Mouse (Mus musculus): ENCODE measurements around the gene Pip5k1a.
A peak's percentile ranks its signal among the peaks of the same experiment; 100 is the strongest.
"Not testable (repeated sequence)": the region's sequence is repeated elsewhere in the genome, so short reads cannot be mapped to it uniquely, and the experiment has no call there.

Pip5k1a gene

GRCm38 (mm10) chr3:95106338-95107117 lies at the start of gene Pip5k1a:
Gene Pip5k1a (minus strand): TSS chr3:95106930.
- peak; percentile 94 to 97 for DNase-seq

DNA sequence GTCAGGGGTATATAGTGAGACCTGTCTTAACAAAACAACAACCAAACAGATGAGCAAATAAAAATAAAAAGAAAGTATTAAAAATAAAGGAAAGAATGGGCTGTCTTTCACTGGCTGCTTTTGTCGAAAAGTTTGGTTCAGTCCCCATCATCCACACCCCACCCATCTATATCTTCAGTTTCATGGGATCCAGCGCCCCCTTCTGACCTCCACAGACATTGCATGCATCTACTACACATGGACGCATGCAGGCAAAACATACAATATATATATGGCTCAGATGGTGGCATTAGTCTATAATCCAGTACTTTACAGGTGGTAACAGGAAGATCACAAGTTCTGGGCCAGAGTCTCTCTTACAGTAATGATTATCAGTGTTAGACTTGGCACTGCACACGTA lies 47.1 kb upstream of the Pip5k1a start:
- peak; percentile 69 to 70 for DNase-seq

DNA sequence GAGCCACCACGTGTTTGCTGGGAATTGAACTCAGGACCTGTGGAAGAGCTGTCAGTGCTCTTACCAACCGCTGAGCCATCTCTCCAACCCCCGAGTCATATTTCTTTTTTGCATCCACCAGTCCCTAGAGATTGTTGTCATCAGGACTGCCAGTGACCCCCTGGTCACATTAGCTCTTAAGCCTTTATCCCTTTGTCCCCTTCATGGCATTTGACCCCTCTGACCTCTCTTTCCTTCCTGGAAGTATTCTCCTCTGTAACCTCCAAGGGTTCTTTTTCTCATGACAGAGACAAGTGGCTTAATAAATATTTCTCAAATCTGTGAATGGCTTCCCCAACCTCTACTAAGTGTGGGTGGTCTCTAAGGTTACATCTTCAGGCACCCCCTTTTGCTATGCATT lies 41.2 kb upstream of the Pip5k1a start:
- no peak for DNase-seq

GRCm38 (mm10) chr3:95142617-95143011 lies 35.9 kb upstream of the Pip5k1a start:
- DNase-seq: peak; percentile 86 to 88

DNA sequence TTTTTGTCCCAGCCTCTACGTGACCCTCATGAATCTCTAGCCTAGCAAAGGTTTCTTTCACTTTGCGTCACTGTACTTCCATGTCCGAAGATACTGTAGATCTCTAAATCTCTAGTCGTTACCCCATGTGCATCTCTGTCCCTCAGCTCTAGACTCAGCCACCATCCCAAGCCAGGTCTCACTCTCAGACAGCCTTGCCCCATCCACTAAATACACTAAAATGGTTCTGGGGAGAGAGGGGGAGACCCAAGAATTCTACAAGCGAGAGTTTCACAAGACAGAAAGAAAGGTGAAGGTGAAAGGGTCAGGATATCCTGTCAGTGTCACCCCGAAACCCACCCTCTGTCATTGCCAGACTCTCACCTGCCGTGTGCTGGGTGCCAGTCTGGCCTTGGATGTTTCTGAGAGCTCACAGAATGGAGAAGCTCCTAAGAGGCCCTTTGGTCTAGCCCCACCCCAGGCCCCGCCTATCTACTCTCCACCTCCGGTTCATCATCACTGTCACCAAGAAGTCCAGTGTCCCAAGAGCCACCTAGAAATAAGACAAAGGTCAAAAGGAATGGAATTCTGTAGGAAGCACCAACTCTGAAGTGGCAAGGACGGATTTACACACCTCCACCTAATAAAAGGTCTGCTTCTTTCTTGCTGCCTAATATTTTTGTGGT lies 35.4 kb upstream of the Pip5k1a start, which contains the start of gene Tnfaip8l2:
Tnfaip8l2 (minus strand) TSS at position 409 of the 665 bp plus-strand sequence.
- peak; percentile 65 to 75 for DNase-seq

- peak; percentile 78 to 86 for DNase-seq
Observed at GRCm38 (mm10) chr3:95141474-95141873, 34.7 kb upstream of the Pip5k1a start.

DNA sequence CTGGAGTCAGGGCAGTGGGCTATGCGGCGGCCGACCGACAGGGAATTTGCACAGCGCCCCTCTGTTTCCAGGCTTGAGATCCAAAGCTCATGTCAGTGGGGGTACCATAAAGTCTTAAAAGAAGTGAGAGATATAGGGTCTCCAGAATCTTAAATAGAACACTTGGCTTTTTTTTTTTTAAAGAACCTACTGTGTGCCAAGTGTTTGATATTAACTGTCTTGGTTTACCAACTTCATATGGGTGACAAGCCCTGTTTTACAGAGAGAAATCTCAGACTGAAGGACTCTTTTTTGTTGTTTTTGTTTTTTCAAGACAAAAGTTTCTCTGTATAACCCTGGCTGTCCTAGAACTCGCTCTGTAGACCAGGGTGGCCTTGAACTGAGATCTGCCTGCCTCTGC lies 34.1 kb upstream of the Pip5k1a start:
- DNase-seq: no peak

DNA sequence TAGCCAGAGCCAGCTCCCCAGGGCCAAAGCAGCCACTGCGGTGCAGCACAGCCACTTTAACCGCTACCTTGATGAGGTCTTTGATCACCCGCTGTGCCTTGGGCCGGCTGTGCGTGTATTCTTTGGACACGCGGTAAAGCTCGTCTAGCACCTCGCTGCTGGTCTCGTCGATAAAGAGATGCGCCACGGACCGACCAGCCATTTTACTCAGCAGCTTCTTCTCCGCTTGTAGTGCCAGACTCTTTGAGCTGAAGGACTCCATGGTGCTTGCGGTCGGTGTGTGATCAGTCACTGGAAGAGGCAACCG lies 33.5 kb upstream of the Pip5k1a start:
- DNase-seq: no peak

GRCm38 (mm10) chr3:95139586-95140288 lies 33.0 kb upstream of the Pip5k1a start:
- peak in 1 of 2 experiments; percentile 28 for DNase-seq

DNA sequence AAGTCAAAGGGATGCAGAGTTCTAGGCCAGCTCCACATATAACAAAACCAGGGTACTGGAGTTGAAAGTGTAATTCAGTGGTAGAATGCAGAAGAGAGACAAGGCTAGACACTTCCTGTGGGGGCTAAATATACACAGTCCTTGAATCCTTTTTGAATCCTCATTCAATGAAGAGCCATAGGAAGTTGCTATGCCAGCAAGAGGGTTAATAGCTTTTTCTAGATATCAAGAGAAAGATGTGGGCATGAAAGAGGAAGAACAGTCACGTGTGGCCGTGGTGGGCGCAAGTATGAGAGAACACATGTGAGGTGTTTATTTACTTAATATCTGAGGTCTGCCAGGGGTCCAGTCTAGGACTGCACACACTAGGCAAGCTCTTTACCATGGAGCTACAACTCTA lies 29.6 kb upstream of the Pip5k1a start:
- DNase-seq: no peak

GRCm38 (mm10) chr3:95135433-95136052 lies 28.8 kb upstream of the Pip5k1a start:
- DNase-seq: peak in 1 of 2 experiments; percentile 42

GRCm38 (mm10) chr3:95135023-95135422 lies 28.3 kb upstream of the Pip5k1a start:
- DNase-seq: peak in 1 of 2 experiments; percentile 45

DNA sequence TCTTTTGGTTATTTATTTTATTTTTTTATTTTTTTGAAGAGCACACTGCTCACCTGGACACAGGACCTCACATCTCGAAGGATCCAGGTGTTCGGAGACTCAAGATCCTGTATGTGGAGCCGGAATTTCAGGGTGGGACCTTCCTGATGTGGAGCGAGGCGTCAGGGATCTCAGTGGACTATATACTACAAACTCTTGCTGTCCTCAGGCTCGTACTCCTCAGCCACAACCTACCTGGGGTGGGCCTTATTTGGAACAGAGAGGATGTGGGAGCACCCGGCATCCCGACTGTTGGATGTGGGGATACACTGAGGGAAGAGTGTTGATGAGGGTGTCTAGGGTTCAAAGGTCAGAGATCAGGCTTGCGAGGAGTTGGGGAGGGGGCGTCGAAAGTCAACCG lies 27.4 kb upstream of the Pip5k1a start:
- DNase-seq: not testable (repeated sequence)

- peak; percentile 84 to 92 for DNase-seq
Observed at GRCm38 (mm10) chr3:95133680-95134101, 27.0 kb upstream of the Pip5k1a start, which contains the start of the genes Scnm1 and Lysmd1. Gene Scnm1 (minus strand): TSS chr3:95134011. Gene Lysmd1 (plus strand): TSS chr3:95134088.

GRCm38 (mm10) chr3:95133176-95133575 lies 26.4 kb upstream of the Pip5k1a start:
- no peak for DNase-seq

DNA sequence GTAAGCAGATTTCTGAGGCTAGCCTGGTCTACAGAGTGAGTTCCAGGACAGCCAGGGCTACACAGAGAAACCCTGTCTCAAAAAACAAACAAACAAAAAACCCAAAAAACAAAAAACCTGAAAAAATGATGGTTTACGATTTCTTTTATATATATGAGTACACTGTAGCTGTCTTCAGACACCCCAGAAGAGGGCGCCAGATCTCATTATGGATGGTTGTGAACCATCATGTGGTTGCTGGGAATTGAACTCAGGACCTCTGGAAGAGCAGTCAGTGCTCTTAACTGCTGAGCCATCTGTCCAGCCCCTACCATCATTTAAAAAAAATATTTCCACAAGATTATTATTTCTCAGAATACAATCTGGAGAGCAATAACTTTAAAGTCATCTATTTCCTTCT lies 25.7 kb upstream of the Pip5k1a start:
- not testable (repeated sequence) for DNase-seq

DNA sequence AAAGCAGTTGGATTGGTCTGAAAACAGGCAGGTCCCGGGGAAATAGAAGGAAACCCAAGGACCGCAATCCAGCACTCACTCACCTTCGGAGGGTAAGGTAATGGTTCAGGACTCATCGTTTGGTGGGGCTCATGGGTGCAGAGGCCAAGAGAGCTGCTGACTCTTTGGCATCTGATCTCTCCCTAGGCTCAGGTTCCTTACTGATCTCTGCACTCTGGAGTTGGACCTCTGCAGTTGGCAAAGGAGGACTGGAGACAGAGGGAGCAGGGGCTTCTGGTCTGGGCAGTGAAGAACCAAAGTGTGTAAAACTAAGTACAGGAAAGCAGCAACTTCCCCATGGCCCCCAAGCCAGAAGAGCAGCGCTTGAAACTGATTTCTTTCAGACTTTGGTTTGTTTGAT lies 23.4 kb upstream of the Pip5k1a start:
- DNase-seq: no peak

- no peak for DNase-seq
Observed at GRCm38 (mm10) chr3:95129226-95129651, 22.5 kb upstream of the Pip5k1a start.

- DNase-seq: no peak
Observed at GRCm38 (mm10) chr3:95124972-95125371, 18.2 kb upstream of the Pip5k1a start.

DNA sequence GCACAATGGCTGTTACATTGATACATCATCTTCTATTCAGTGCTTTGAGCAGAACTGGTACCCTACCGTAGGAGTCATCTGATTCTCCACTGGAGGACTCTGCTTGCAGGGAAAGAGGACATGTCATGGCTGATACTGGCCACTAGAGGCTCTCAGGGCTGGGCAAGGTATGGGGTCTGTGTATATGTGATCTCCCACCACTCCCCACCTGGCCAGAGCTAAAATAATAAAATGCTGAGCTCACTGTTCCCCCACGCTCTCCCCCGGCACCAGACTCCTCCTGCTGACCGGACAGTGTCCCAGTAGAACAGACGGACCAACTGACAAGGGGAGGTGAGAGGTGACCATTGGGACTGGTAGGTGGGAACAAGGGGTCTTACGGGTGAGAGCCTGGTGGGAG lies 17.5 kb upstream of the Pip5k1a start, which contains the start of gene Tmod4:
Tmod4 (plus strand) TSS at position 231 of the 400 bp plus-strand sequence.
- DNase-seq: peak in 1 of 2 experiments; percentile 31

GRCm38 (mm10) chr3:95121580-95121979 lies 14.8 kb upstream of the Pip5k1a start:
- no peak for DNase-seq

GRCm38 (mm10) chr3:95117751-95118150 lies 11.0 kb upstream of the Pip5k1a start:
- DNase-seq: no peak

GRCm38 (mm10) chr3:95112760-95113159 lies 6.0 kb upstream of the Pip5k1a start:
- DNase-seq: no peak
